Mouse (Mus musculus) bone marrow macrophage, adult 2 months (primary cell): Measurements from ENCODE around the gene Fgf11.

Experiments
- CTCF ChIP-seq: IDR thresholded peaks from 2 replicates; pipeline ENCODE4 v1.5.1; 2012; ENCODE audit warnings: low read depth, mild to moderate bottlenecking, low read length, moderate library complexity
- POLR2A ChIP-seq: IDR thresholded peaks from 2 replicates; pipeline ENCODE4 v1.6.1; 2012; ENCODE audit warnings: mild to moderate bottlenecking, low read depth, low read length, borderline replicate concordance

GRCm38 (mm10) chr11:69848021-69848420, 46.4 kb upstream of the Fgf11 start:
- no peak for TF ChIP-seq POLR2A
- no peak for TF ChIP-seq CTCF
